Mouse (Mus musculus): ENCODE measurements around the gene Tmem208.
A peak's percentile ranks its signal among the peaks of the same experiment; 100 is the strongest.

The Tmem208 gene

GRCm38 (mm10) chr8:105298351-105299252 is 27.6 kb upstream of the Tmem208 start:
- DNase-seq (ENCODE audit: low read depth) = no peak

- no peak for DNase-seq (ENCODE audit: low read depth)
Measured at GRCm38 (mm10) chr8:105299962-105300361, 26.2 kb upstream of the Tmem208 start.

- no peak for DNase-seq (ENCODE audit: low read depth)
Measured at GRCm38 (mm10) chr8:105303396-105303795, 22.8 kb upstream of the Tmem208 start.

GRCm38 (mm10) chr8:105303874-105304273 is 22.3 kb upstream of the Tmem208 start:
- DNase-seq (ENCODE audit: low read depth) = no peak

- no peak for DNase-seq (ENCODE audit: low read depth)
Measured at GRCm38 (mm10) chr8:105304325-105305210, 21.6 kb upstream of the Tmem208 start.

GRCm38 (mm10) chr8:105305211-105306145 is 20.7 kb upstream of the Tmem208 start, which contains the start of gene Elmo3:
Gene Elmo3, plus strand, starts transcription at chr8:105305601.
- DNase-seq (ENCODE audit: low read depth) = no peak

- DNase-seq (ENCODE audit: low read depth) = no peak
Measured at GRCm38 (mm10) chr8:105306146-105306691, 19.9 kb upstream of the Tmem208 start.

- DNase-seq (ENCODE audit: low read depth) = no peak
Measured at GRCm38 (mm10) chr8:105307670-105308069, 18.5 kb upstream of the Tmem208 start.

GRCm38 (mm10) chr8:105308428-105308827 is 17.7 kb upstream of the Tmem208 start:
- DNase-seq (ENCODE audit: low read depth) = no peak

- no peak for DNase-seq (ENCODE audit: low read depth)
Measured at GRCm38 (mm10) chr8:105309142-105309847, 16.9 kb upstream of the Tmem208 start.

- no peak for DNase-seq (ENCODE audit: low read depth)
Measured at GRCm38 (mm10) chr8:105310118-105310517, 16.0 kb upstream of the Tmem208 start.

- no peak for DNase-seq (ENCODE audit: low read depth)
Measured at GRCm38 (mm10) chr8:105311718-105312117, 14.4 kb upstream of the Tmem208 start.

- no peak for DNase-seq (ENCODE audit: low read depth)
Measured at GRCm38 (mm10) chr8:105312891-105313481, 13.2 kb upstream of the Tmem208 start.

GRCm38 (mm10) chr8:105313622-105314402 is 12.3 kb upstream of the Tmem208 start:
- no peak for DNase-seq (ENCODE audit: low read depth)

- DNase-seq (ENCODE audit: low read depth) = no peak
Measured at GRCm38 (mm10) chr8:105315073-105315769, 10.9 kb upstream of the Tmem208 start.

GRCm38 (mm10) chr8:105317941-105318340 is 8.2 kb upstream of the Tmem208 start:
- DNase-seq (ENCODE audit: low read depth) = peak; percentile 44

- no peak for DNase-seq (ENCODE audit: low read depth)
Measured at GRCm38 (mm10) chr8:105318662-105319190, 7.4 kb upstream of the Tmem208 start.

- DNase-seq (ENCODE audit: low read depth) = no peak
Measured at GRCm38 (mm10) chr8:105323183-105323582, 3.0 kb upstream of the Tmem208 start.
